Mouse (Mus musculus) hindbrain, embryonic 12.5 days (tissue): ENCODE data around the gene Wdr64. TPM values are rescaled to one million over a fixed set of nuclear protein-coding genes. Genes with fewer than 3 reads are reported as not detected.
A peak's percentile ranks its signal among the peaks of the same experiment; 100 is the strongest.

Source experiments
- ATAC-seq: fragments of 200-750 bp; cut with Nextera tagmentation; 2 replicates; pipeline ENCODE4 v1.8.0; 2017; ENCODE audit warnings: moderate TSS enrichment; ENCODE audit not compliant: low FRiP score
- H3K27ac ChIP-seq: fragments of 300-500 bp; sonication (generic); 2 replicates; pipeline ENCODE4 v1.5.1; 2016; ENCODE audit warnings: mild to moderate bottlenecking
- H3K27me3 ChIP-seq: fragments of 300-500 bp; sonication (generic); 2 replicates; pipeline ENCODE4 v1.6.1; 2016; ENCODE audit warnings: mild to moderate bottlenecking
- H3K36me3 ChIP-seq: fragments of 300-500 bp; sonication (generic); 2 replicates; pipeline ENCODE4 v1.6.1; 2016; ENCODE audit warnings: mild to moderate bottlenecking
- H3K4me1 ChIP-seq: fragments of 300-500 bp; sonication (generic); 2 replicates; pipeline ENCODE4 v1.6.1; 2016
- H3K4me2 ChIP-seq: fragments of 300-500 bp; sonication (generic); replicated peaks from 2 replicates; pipeline ENCODE4 v1.6.1; 2016; ENCODE audit warnings: mild to moderate bottlenecking
- H3K4me3 ChIP-seq: fragments of 300-500 bp; sonication (generic); 2 replicates; pipeline ENCODE4 v1.5.1; 2016; ENCODE audit warnings: mild to moderate bottlenecking
- H3K9ac ChIP-seq: fragments of 300-500 bp; sonication (generic); 2 replicates; pipeline ENCODE4 v1.6.1; 2016; ENCODE audit warnings: mild to moderate bottlenecking, moderate library complexity
- H3K9me3 ChIP-seq: fragments of 300-500 bp; sonication (generic); replicated peaks from 2 replicates; pipeline ENCODE4 v1.6.1; 2016; ENCODE audit warnings: mild to moderate bottlenecking
- WGBS: fragments of 180-500 bp; shearing (Covaris S2); methylation state at CpG from one replicate; pipeline ENCODE4 v1.1.7; 2016; 5-methylcytosine and 5-hydroxymethylcytosine counted together
- polyA plus RNA-seq: library from polyadenylated mRNA; unstranded; fragments of >200 nt; fragmentation: Nextera tagmentation; extraction: Ambion mirVana; gene quantifications from 2 replicates; pipeline ENCODE4 v1.2.1, GENCODE M21; 2016

Gene Wdr64
- polyA plus RNA-seq: not detected in 2 replicates

GRCm38 (mm10) chr1:175698293-175698692 lies at the start of gene Wdr64:
Gene Wdr64, plus strand, starts transcription at chr1:175698593.
- no peak within 1 kb of the TSS for H3K4me3 ChIP-seq
- no peak within 1 kb of the TSS for H3K9ac ChIP-seq
- WGBS: 84% methylated on average over 1 of the region's 1 CpGs
- no peaks in the 10 kb centered on the region for H3K36me3 ChIP-seq
- no peaks in the 10 kb centered on the region for H3K27me3 ChIP-seq
- no peaks in the 10 kb centered on the region for H3K9me3 ChIP-seq
- 0 out of 2 replicates have a peak, but pooled peaks cover 3% of the 10 kb centered on the region for H3K4me1 ChIP-seq
- no peak within 1 kb of the TSS for H3K27ac ChIP-seq
- no peak within 1 kb of the TSS for H3K4me2 ChIP-seq
- ATAC-seq: no peak

DNA sequence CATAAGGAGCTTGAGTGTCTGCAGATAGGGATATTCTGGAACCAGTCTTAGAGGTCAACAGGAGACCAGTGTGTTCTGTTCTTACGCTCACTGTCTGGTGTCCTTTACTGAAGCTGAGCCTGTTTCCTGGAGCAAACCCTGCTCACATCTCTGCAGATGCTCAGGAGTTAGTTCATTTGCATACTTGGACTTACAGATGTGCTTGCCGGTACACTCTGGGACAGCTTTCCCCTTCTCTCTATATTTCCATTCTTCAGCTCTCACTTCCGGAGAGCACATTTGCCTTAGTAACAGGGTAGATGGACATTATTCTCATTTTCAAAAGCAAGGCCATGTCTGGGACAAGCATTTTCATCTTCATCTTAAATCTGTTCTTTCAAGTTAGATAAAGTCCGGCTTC lies 49.8 kb upstream of the Wdr64 start:
- WGBS: 93% methylated on average over 4 of the region's 4 CpGs
- ATAC-seq: no peak
- Histone ChIP-seq H3K4me1 (no peaks in the 10 kb centered on the region), H3K9ac (no peak overlapping the region), H3K4me2 (no peak overlapping the region), H3K9me3 (no peaks in the 10 kb centered on the region), H3K4me3 (no peak overlapping the region), H3K27ac (no peak overlapping the region), H3K27me3 (no peaks in the 10 kb centered on the region), H3K36me3 (no peaks in the 10 kb centered on the region)

DNA sequence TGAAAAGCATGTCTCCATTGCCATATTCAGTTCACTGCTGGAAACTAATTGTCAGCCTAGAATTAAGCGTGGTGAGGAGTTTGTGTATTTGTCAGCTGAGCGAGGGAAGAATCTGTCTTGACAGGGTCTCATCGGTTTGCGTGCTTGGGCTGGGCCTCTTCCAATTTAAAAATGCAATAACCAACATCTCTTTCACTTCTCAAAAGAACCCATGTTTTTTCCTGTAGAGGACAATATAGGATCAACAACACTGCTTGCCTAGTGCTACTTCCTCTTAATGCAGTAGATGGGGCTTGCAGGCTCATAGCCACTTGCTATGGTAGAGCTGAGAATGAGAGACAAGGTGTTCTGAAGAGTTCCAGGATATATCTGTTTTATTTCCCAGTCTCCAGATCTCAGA lies 38.5 kb upstream of the Wdr64 start:
- Histone ChIP-seq H3K9me3 (no peaks in the 10 kb centered on the region), H3K4me3 (no peak overlapping the region), H3K36me3 (peaks cover 6% of the 10 kb centered on the region; the same call in 1 of the 2 replicates), H3K9ac (no peak overlapping the region), H3K27me3 (no peaks in the 10 kb centered on the region), H3K4me1 (no peaks in the 10 kb centered on the region), H3K4me2 (no peak overlapping the region), H3K27ac (no peak overlapping the region)
- ATAC-seq: no peak
- 89% methylated on average over 4 of the region's 4 CpGs for WGBS

GRCm38 (mm10) chr1:175668666-175669405 lies 29.6 kb upstream of the Wdr64 start:
- Histone ChIP-seq H3K4me2 (no peak overlapping the region), H3K4me1 (no peaks in the 10 kb centered on the region), H3K9me3 (no peaks in the 10 kb centered on the region), H3K4me3 (no peak overlapping the region), H3K27ac (no peak overlapping the region), H3K36me3 (no peaks in the 10 kb centered on the region), H3K27me3 (no peaks in the 10 kb centered on the region), H3K9ac (no peak overlapping the region)
- ATAC-seq: peak; percentile 65
- 79% methylated on average over 5 of the region's 5 CpGs for WGBS

- no peaks in the 10 kb centered on the region for H3K36me3 ChIP-seq
- no peaks in the 10 kb centered on the region for H3K4me1 ChIP-seq
- no peaks in the 10 kb centered on the region for H3K27me3 ChIP-seq
- no peak overlapping the region for H3K4me3 ChIP-seq
- H3K9ac ChIP-seq: no peak overlapping the region
- no peak overlapping the region for H3K27ac ChIP-seq
- no peak for ATAC-seq
- 91% methylated on average over 3 of the region's 3 CpGs for WGBS
- no peaks in the 10 kb centered on the region for H3K9me3 ChIP-seq
- H3K4me2 ChIP-seq: no peak overlapping the region
Measured at GRCm38 (mm10) chr1:175669456-175669855, 28.9 kb upstream of the Wdr64 start.

DNA sequence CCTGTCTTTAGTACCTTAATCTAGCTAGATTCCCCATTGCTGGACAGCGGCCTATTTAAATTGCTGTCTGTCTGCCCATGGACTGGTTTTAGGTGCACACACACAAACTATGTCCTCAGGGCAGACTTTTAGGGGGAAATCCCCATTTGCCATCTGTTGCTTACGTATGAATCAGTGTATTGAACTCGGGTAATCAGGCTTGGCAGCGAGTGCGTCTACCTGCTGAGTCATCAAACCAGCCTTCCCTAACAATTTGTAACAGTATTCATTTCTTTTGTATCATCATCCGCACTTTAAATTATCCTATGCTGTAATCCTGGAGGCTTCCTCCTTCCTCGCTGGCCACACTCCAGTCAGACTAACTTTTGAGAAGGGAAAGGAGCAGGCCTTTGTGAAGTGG lies 28.4 kb upstream of the Wdr64 start:
- Histone ChIP-seq H3K27ac (no peak overlapping the region), H3K9me3 (no peaks in the 10 kb centered on the region), H3K9ac (no peak overlapping the region), H3K4me2 (no peak overlapping the region), H3K4me1 (no peaks in the 10 kb centered on the region), H3K36me3 (no peaks in the 10 kb centered on the region), H3K27me3 (no peaks in the 10 kb centered on the region), H3K4me3 (no peak overlapping the region)
- no peak for ATAC-seq
- WGBS: 70% methylated on average over 7 of the region's 7 CpGs

DNA sequence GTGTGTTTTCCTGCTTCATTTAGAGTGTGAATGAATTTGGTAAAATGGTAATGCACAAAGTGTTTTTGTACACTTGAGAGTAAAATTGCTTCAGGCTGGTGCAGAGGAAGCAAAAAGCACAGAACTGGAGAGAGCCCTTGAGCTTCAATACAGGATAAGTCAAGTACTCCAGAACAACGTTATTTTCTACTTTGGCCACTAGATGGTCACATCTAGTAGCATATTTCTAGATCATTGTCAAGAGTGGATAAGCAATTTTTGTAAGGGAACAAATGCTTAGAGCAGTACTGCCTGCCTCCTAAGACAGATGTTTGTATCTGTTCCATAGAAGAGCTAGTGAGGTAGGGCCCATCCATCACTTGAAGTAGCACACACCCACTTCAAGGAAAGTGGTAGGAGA lies 26.8 kb upstream of the Wdr64 start:
- Histone ChIP-seq H3K36me3 (no peaks in the 10 kb centered on the region), H3K27ac (no peak overlapping the region), H3K9ac (no peak overlapping the region), H3K4me3 (no peak overlapping the region), H3K9me3 (no peaks in the 10 kb centered on the region), H3K4me1 (no peaks in the 10 kb centered on the region), H3K27me3 (no peaks in the 10 kb centered on the region), H3K4me2 (no peak overlapping the region)
- no peak for ATAC-seq
- WGBS: 47% methylated on average over 1 of the region's 1 CpGs

DNA sequence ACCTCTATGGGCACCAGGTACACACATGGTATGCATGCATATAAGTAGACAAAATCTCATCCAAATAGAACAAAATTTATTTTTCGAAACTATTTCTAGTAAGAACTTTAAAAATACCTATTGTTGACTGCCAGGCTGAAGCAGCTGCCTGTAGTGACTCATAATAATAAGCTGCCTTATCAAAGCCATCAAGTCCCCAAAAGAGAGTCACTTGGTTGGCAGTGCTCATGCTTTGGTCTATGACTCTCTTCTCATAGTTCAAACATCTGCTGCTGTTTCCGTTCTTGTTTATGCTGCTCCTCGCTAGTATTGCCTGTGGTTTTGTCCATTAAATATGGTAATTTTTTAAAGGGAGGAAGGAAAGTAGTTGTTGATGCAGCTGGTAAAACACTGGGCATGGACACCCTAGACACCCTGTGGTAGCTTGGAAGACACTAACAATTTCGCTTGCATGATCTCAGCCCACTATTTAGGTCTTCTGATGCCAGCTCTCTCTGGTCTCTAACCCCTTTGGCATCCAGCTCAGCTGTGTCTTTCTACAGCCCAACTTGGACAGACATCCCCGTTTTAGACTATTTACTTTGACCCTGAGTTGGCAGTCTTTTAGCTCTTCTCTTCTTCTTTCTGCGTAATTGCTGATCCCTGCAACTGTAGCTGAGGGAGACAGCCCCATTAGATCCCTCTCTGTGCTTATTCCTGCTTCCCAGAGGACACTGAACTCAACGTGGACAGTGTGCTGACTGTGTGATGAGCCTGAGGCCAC lies 24.6 kb upstream of the Wdr64 start:
- WGBS: 89% methylated on average over 7 of the region's 7 CpGs
- H3K4me3 ChIP-seq: no peak overlapping the region
- no peaks in the 10 kb centered on the region for H3K9me3 ChIP-seq
- H3K4me2 ChIP-seq: no peak overlapping the region
- H3K27me3 ChIP-seq: no peaks in the 10 kb centered on the region
- no peak for ATAC-seq
- no peaks in the 10 kb centered on the region for H3K4me1 ChIP-seq
- H3K9ac ChIP-seq: no peak overlapping the region
- no peaks in the 10 kb centered on the region for H3K36me3 ChIP-seq
- no peak overlapping the region for H3K27ac ChIP-seq

DNA sequence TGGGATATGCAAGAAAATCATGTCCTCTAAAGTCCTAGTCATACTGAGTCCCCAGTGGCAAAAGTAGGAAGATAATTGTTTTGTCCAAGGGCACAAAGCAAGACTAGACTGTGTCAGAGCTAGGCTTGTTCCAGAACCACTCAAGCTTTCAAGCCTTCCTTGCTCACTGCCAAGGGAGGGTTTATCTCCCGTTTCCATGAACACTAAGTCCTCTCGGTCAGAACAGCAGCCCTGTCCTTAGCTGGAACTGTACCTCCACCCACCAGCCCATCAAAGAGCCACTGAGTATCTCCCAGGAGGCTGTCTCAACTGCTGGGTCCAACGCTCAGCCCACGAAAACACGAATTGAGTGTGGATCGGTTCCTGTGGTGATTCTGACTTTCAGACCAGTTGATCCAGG lies 23.3 kb upstream of the Wdr64 start:
- H3K4me2 ChIP-seq: no peak overlapping the region
- no peaks in the 10 kb centered on the region for H3K4me1 ChIP-seq
- H3K36me3 ChIP-seq: no peaks in the 10 kb centered on the region
- H3K27me3 ChIP-seq: no peaks in the 10 kb centered on the region
- H3K27ac ChIP-seq: no peak overlapping the region
- no peak overlapping the region for H3K4me3 ChIP-seq
- no peak overlapping the region for H3K9ac ChIP-seq
- no peak for ATAC-seq
- no peaks in the 10 kb centered on the region for H3K9me3 ChIP-seq
- 88% methylated on average over 6 of the region's 6 CpGs for WGBS

GRCm38 (mm10) chr1:175677459-175677858 lies 20.9 kb upstream of the Wdr64 start:
- Histone ChIP-seq H3K4me1 (no peaks in the 10 kb centered on the region), H3K27ac (no peak overlapping the region), H3K27me3 (no peaks in the 10 kb centered on the region), H3K4me2 (no peak overlapping the region), H3K4me3 (no peak overlapping the region), H3K9ac (no peak overlapping the region), H3K9me3 (no peaks in the 10 kb centered on the region), H3K36me3 (no peaks in the 10 kb centered on the region)
- WGBS: 87% methylated on average over 6 of the region's 6 CpGs
- no peak for ATAC-seq

GRCm38 (mm10) chr1:175680995-175681394 lies 17.4 kb upstream of the Wdr64 start:
- no peak overlapping the region for H3K27ac ChIP-seq

DNA sequence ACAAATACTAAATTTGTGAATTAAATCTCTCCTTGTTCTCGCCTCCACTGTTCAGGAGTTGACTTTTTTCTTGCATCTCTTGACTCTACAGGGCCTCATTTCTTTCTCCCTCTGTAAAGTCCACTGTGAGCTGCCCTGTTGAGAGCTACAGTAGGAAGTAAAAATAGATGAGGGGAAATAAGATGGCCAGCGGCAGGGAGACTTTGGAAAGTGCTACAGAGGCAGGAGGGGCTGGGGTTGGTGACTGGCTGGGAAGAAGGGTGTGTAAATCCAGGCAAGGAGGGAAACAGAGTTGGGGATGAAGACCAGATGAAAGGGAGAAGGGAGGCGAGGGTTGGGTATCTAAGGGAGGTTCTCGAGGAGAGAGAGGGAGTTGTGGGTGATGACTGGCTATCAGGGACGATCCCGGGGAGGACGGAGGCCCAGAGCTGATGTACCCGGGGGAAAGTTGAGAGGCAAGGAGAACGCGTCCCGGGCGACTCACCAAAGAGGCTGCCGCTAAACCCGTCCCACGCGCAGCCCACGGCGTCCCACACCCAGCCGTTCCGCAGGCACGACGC lies 6.6 kb upstream of the Wdr64 start:
- Histone ChIP-seq H3K4me3 (peak overlapping the region; percentile 77), H3K9me3 (no peaks in the 10 kb centered on the region), H3K27ac (peak overlapping the region; percentile 84), H3K27me3 (no peaks in the 10 kb centered on the region), H3K36me3 (peaks cover 15% of the 10 kb centered on the region), H3K4me1 (peaks cover 26% of the 10 kb centered on the region), H3K9ac (peak overlapping the region; percentile 82), H3K4me2 (peak overlapping the region; percentile 67)
- WGBS: 1% methylated on average over 22 of the region's 22 CpGs
- no peak for ATAC-seq

More at GRCm38 (mm10) chr1:175680995-175681394, 17.4 kb upstream of the Wdr64 start:
- Histone ChIP-seq H3K4me3 (no peak overlapping the region), H3K27me3 (no peaks in the 10 kb centered on the region), H3K9me3 (no peaks in the 10 kb centered on the region), H3K36me3 (peaks cover 8% of the 10 kb centered on the region; the same call in 1 of the 2 replicates), H3K9ac (no peak overlapping the region), H3K4me2 (no peak overlapping the region), H3K4me1 (no peaks in the 10 kb centered on the region)
- WGBS: 85% methylated on average over 6 of the region's 6 CpGs
- no peak for ATAC-seq
